Mouse (Mus musculus): ENCODE data around the gene D5Ertd577e. TPM values are rescaled to one million over a fixed set of nuclear protein-coding genes. Genes with fewer than 3 reads are reported as not detected.
"Not testable (repeated sequence)": the region's sequence is repeated elsewhere in the genome, so short reads cannot be mapped to it uniquely, and the experiment has no call there.

D5Ertd577e gene
- not detected in 2 replicates for polyA plus RNA-seq (2016; fragmentation: Nextera tagmentation; extraction: Ambion mirVana)

- H3K27me3 ChIP-seq; H3K27ac ChIP-seq; H3K4me1 ChIP-seq (replicated peaks); ATAC-seq (ENCODE audit: insufficient number of reproducible peaks, insufficient read depth, low FRiP score, low TSS enrichment, low read depth); H3K36me3 ChIP-seq; H3K9ac ChIP-seq (replicated peaks); H3K9me3 ChIP-seq; H3K4me3 ChIP-seq (replicated peaks); H3K4me2 ChIP-seq: not testable (repeated sequence)
- 56% methylated on average over 1 of the region's 1 CpGs for WGBS
Observed at GRCm38 (mm10) chr5:95456506-95456905, at the start of gene D5Ertd577e. D5Ertd577e (plus strand) TSS chr5:95456806.

- H3K4me2 ChIP-seq; H3K36me3 ChIP-seq; H3K4me1 ChIP-seq (replicated peaks); H3K9ac ChIP-seq (replicated peaks); ATAC-seq (ENCODE audit: insufficient number of reproducible peaks, insufficient read depth, low FRiP score, low TSS enrichment, low read depth); H3K4me3 ChIP-seq (replicated peaks); H3K27me3 ChIP-seq; H3K9me3 ChIP-seq; H3K27ac ChIP-seq: not testable (repeated sequence)
Observed at GRCm38 (mm10) chr5:95510458-95510857, 53.9 kb downstream of the D5Ertd577e start, which contains the start of gene Gm3286. Gm3286 (plus strand) TSS chr5:95510758.

Other genes starting within 250 kb of the D5Ertd577e start
- gene Gm10424, start 184.0 kb upstream of the D5Ertd577e start, polyA plus RNA-seq (2016; fragmentation: Nextera tagmentation; extraction: Ambion mirVana) = not detected in 2 replicates
- gene Gm3259, start 150.9 kb upstream of the D5Ertd577e start, polyA plus RNA-seq (2016; fragmentation: Nextera tagmentation; extraction: Ambion mirVana) = not detected in 2 replicates
- not detected in 2 replicates for gene Gm3286, start 54.0 kb downstream of the D5Ertd577e start, polyA plus RNA-seq (2016; fragmentation: Nextera tagmentation; extraction: Ambion mirVana)
- gene Gm7971, start 138.1 kb downstream of the D5Ertd577e start, polyA plus RNA-seq (2016; fragmentation: Nextera tagmentation; extraction: Ambion mirVana) = not detected in 2 replicates